Mouse (Mus musculus) CH12.LX (cell line): ENCODE results near the gene Zbtb48.

ENCODE experiments used
- CTCF ChIP-seq, 2 experiments: IDR thresholded peaks in 1 of 2; conservative IDR thresholded peaks in 1 of 2; 2 replicates each; pipeline ENCODE4 v1.5.1; 2011 to 2012; ENCODE audit warnings: low read depth in 2 of 2, low read length in 2 of 2, improper control_type of control experiment in 1 of 2, inconsistent platforms in 1 of 2, mild to moderate bottlenecking in 1 of 2, moderate library complexity in 1 of 2
- EP300 ChIP-seq: IDR thresholded peaks from 2 replicates; pipeline ENCODE4 v1.6.1; 2011; ENCODE audit warnings: low read length, improper control_type of control experiment
- POLR2A ChIP-seq: IDR thresholded peaks from 2 replicates; pipeline ENCODE4 v1.6.1; 2011; ENCODE audit warnings: low read depth, mild to moderate bottlenecking, improper control_type of control experiment, low read length

- TF ChIP-seq CTCF (conservative IDR thresholded peaks at IDR 0.05 in 1 of 2, IDR thresholded peaks at IDR 0.05 in 1 of 2; ENCODE audit: low read depth in 2 of 2, low read length in 2 of 2) (no peak), POLR2A (no peak), EP300 (no peak)
Measured at GRCm38 (mm10) chr4:152000906-152001305, 26.6 kb downstream of the Zbtb48 start.
